Mouse (Mus musculus) fibroblast of lung, adult 2 months (primary cell): ENCODE data around the gene Fam53b.

Experiments used
- DNase-seq: peaks from one replicate; pipeline ENCODE4 v3.0.0-alpha.2; 2011; ENCODE audit warnings: low read depth

Gene Fam53b

DNA sequence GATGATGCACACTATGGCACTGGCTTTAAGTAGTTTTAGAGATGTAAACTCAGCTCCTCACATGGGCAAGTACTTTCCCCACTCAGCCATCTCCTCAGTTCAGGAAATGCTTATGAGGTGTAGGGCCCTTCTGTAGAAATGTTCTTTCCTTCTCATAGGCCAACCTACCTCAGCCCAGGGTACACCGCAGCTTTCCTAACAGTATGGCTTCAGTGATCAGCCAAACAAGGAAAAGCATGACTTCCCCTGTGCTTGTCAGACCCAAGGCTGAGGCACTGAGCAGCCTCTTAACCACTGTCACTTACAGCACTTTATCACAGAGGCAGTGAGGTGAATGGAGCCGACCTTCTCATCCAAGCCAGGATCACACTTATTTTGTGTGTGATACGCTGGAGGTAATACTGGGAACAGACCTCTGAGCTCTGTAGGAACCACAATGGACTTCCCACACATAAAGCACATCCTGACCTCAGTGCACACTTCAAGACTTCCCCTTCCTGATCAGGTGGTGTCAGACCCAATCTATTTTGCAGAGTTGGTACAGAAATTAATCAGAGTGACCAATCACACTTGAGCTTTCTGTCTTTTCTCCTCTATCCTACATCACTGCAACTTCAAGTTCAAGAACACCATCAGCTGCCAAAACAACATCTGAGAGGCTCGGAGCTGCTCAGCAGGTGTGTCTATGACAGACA, 26.0 kb downstream of the Fam53b start:
- DNase-seq = no peak

DNA sequence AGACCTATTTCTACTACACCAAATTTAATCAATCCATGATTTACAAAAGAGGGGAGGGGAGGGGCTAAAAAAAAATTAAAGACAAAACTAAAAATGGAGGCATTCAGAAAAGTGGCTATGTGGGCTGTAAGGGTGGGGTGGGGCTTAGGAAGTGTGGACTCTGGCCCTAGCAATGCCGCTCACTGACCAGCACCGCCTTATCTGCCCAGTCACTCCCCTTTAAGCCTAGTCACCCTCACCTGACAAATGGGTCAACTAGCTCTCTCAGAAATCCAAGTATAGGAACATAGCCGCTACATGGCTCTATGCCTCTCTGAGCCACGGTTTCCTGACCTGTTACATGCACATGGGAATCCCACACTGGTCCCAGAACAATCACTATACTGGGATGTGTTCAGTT, 26.7 kb downstream of the Fam53b start:
- no peak for DNase-seq

DNA sequence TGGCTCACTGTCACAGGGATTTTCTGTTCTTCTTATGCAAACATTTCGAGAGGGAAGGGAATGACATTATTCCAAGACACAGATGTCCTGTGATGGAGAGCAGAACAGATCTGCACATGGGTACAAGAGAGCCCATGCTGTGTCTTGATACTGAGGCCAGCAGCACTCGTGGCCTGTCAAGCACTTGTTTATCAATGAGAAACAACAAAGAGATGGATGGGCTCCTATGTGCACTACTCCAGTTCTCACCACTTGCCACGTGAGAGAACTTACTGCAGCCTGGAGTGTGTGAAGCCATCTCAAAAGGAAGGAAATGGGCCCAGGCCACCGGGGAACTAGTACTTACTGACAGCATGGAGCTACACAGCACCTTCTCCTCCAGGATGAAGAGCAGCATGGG, 27.2 kb downstream of the Fam53b start:
- no peak for DNase-seq

DNA sequence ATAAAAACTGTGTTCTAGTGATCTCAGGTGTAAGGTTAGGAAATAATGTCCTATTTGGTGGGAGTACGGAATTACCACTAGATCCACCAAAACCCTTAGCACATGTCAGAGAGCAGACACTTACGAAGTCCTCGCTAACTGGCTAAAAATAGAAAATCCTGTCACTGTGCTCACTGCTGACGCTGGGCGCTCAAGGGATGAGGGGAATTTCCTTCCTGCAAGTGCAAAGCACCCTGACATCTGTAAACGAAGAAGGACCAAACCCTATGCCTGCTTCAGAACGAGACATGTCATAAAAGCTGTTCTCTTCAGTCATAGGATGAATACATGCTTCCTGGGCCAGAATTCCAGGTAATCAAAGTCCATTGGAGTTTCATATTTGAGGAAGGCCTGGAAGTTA, 27.7 kb downstream of the Fam53b start:
- DNase-seq = no peak

DNA sequence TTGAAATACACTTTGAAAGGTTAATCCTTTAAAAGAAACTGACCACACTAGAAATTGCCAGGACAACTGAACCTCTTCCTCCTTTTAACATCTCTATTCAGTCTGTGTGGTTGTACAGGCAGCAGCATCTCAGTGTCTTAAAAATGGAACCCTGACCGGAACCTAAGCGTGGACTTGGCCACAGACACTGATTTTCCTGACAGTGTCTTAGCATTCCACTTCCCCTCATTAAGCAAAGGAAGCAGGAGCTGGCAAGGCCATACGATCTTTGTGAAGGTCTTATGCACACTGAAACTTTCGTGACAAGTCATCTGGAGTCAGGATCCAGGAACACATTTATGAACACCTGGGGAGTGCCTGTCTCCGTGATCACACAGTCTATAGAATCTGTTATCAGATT, 29.6 kb downstream of the Fam53b start:
- no peak for DNase-seq

DNA sequence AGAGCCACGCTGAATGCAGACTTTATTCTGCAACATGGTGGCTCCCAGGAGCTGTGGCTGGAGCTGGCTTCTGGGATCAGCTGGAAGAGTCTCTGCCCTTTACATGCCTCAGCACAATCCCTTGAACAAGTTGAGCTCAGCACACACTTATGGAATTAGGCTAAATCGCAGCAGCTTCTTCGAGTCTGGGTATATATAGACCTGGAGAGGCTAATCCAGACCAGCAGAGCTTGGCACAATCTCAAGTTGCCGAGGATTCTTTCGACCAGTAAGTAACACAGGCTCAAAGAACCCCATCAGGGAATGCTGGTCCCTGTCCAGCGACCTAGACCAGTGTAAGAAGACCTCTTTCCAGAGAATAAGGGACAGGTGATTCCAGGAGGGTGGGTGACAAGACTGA, 31.8 kb downstream of the Fam53b start:
- DNase-seq = no peak

DNA sequence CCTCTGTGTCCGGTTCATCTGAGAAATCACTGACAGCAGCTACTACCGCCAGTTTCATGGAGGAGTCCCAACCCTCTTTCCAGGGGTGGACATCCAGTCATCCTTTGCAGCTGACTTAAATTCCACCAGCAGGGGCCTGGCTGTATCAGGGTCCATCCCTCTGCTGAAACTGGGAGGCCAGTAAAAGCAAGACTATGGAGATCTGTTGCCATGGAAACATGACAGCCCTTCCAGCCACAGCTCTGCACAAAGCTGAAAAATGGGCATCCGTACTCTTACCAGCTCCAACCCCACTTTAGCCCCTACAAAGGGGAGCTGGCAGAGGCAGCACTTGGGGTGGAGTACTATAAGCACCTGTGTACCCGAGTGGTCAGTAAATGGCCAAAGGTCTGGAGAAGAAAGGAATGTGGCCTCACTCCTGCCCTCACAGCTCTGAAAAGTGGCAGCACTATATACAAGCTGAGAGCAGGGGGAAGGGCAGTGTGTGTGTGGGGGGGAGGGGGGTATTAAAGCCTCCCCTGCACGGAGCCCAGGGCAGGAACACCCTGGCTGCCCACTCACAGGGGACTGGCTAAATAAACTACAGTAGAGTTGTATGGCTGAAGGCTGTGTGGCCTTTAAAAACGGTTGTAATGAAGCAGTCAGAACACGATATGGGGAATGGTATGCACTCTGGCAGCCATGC, 32.4 kb downstream of the Fam53b start:
- no peak for DNase-seq

DNA sequence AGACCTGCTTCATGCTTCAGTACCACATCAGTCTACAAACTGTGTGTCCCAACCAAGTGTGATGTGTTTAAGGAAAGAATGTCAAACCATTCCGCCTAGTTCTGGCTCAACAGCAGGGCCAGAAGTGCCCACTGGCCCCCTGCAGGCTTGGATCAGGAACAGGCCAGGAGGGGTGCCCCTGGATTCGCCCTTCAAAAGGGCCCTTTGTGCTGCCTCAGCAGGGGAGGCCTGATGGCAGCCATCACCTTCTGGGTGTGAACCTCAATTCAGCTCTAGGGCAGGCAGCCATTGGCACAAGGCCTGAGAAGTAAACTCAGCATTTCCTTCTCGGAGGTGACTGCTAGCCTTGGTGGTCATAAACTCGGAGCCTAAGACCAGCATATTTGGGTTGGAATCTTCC, 33.1 kb downstream of the Fam53b start:
- DNase-seq = peak; percentile 91

DNA sequence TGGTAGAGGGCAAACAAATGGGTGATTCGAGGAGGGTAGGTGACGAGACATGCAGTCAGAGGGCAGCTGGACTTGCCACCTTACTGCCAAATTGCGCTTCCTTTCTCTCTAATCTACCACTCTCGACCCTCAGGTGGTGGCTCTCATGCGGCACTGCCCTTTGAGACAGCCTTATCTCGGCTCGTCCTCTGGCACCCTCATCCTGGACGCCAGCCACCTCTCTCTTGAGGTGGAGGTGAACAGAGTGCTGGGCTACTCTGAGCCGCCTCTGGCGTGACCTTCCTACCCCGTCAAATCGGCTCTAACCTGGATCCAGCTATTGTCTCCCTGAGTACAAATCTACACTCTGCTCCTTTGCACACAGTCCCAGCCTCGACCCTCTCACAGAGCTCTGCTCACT, 35.1 kb downstream of the Fam53b start:
- no peak for DNase-seq

DNA sequence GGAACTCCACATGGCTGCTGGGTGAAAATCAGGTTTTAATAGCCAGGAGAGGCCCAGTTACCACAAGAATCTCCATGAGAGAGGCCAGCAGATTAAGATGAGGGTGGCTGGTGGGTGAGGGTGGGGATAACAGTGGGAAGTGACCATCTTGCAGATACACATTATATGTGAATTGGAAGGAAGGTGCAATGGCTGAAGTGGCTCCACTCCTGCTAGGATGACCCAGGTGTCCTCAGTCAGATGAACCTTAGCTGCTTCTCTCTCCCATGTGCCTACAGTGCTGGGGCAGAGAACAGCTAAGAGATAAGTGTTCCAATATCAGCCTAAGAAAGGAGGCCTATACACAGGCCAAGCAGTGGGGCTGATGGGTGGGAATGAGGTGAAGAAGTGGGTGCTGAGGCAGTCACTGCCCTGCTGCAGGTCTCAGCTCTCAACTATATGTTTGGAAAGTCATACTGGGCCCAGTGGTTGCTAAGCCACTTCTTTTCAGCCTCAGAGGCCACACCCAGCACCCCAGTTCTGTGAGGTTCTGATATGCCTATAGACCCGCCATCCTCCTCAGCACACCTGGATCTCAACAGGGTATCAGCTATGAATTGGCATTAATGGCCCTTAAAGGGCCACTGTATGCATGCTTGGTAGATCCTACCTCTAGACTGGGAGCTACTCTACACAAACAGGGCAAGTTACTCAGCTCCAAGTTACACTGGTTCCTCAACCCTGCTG, 35.8 kb downstream of the Fam53b start:
- no peak for DNase-seq

DNA sequence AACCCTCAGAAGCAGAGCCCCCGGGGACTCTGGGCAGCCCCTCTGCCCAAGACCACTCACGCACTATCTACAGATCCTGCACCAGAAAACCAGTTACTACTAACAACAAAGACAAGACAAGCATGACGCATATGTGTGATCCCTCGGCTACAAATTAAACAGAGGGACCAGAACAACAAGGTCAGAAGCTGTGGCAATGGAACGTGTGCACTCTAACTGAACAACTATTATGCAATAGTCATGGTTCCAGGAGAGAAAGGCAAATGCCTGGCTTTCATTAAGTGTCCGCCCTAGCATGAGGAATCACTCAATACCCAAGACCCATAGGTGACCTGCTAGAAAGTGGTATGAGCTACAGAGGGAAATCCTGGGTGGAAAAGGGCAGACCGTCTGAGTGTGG, 36.6 kb downstream of the Fam53b start:
- no peak for DNase-seq

DNA sequence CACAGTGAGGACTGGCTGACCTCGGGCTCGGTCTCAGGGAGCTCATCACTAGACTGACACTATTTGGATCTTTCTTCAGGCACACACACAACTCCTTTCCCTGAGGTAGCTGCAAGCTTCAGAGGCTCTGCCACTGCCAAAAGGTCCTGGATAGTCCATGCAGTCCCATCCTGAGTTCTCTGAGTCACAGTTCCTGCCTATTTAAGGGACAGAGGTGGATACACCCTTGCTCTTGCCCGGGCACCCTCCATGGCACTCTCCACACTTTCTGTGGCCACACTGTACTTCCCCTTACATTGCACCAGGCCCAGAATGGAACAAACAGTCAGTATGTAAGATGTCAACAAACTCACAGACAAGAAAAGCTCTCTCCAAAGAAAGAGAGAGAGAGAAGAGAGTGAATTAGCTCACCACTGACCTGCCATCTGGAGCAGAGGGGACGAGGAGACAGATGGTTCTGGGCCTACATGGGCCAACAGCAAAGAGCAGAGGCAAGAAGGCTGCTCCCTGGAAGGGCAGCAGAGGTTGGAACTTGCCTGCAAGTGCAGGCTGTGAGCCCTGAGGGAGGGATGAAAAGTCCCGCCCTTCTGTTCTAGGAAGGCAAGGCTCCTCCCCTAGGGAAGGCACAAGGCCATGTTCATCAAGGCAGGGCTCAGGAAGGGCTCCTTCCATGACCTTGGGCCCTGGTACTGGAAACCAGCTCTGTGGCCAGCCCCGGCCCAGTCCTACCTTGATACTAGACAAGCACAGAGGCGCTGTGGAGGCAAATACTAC, 37.2 kb downstream of the Fam53b start:
- DNase-seq = no peak

DNA sequence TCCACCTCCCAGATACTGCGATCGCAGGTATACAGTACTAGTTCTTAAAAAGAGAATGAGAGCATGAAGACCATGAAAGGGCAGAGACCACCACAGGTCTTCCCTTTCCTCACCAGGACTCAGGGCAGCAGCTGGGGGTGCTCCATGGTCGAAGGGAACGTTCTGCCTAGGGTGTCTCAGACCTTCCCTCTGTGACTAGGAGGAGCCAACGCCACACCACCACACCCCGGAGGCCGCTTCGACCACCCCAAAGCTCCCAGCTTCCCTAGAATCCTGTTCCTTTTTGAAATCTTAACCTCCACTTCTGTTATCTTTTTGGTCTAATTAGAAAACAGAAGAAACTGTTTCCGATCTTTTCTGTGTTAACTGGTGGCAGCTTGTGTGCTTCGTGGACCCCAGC, 37.8 kb downstream of the Fam53b start:
- DNase-seq = no peak

DNA sequence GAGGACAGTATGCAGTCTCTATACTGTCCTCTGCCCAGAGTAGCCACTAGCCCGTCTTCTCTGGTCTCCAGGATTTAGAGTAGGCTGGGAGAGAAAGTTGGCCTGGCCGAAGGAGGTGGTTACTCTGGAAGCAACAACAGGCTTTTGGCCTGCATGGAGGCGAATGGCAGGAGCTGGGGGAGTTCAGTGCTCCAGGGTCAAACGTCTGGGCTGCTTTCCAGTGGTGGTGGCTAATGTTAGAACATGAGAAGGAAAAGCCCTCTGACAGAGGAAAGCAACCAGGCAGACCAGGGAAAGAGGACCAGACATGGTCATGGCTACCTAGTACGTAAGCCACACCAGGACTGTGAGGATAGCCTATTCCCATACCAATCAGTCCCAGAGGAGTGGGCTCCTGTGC, 38.4 kb downstream of the Fam53b start:
- no peak for DNase-seq

DNA sequence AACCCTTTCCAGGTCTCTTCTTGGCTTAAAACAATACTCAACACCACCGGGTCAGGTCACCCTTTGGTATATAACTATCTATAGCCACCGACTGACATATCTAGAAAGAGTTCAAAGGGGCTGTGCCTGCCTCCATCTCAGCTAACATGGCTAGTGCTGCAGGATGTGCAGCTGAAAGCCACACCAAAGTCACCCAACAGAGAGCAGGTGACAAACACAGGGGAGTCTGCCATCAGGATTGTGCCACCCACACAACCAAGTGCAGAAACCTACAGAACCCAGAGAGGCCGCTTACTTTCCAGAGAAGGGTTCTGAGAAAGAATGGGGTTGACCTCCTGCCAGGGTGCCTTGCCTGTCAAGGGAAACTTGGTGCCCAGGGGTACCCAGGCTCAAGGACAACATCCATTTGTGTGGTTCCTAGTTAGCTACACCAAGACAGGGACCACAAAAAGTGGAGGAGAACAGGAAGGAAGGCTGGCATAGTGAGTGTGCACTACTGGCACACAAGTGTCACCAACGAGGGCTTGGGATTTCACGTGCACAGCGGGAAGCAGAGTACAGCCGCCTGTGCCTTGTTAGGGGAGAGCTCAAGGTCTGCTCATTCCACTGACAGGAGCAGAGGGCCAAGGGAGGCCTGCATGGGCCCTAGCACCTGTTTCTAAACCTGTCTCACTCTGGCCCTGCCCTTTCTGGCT, 40.5 kb downstream of the Fam53b start:
- no peak for DNase-seq

DNA sequence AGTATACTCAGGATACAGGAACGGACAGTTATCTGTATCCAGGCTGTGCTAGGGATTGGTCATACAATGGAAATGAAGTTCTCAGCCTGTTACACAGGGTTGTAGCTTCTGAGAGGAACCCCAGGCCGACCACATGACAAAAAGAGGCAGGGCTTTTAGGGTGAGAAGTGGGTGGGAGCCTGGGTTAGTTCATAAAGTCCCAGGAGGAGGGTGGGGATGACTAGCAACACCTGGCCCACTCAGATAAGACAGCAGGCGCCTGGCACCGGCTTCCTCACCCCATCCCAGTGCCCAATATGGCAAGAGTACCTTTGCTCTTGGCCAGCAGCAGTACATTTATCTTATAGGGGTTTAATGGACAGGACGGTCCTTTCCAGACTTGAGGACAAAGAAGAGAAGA, 41.2 kb downstream of the Fam53b start:
- no peak for DNase-seq

DNA sequence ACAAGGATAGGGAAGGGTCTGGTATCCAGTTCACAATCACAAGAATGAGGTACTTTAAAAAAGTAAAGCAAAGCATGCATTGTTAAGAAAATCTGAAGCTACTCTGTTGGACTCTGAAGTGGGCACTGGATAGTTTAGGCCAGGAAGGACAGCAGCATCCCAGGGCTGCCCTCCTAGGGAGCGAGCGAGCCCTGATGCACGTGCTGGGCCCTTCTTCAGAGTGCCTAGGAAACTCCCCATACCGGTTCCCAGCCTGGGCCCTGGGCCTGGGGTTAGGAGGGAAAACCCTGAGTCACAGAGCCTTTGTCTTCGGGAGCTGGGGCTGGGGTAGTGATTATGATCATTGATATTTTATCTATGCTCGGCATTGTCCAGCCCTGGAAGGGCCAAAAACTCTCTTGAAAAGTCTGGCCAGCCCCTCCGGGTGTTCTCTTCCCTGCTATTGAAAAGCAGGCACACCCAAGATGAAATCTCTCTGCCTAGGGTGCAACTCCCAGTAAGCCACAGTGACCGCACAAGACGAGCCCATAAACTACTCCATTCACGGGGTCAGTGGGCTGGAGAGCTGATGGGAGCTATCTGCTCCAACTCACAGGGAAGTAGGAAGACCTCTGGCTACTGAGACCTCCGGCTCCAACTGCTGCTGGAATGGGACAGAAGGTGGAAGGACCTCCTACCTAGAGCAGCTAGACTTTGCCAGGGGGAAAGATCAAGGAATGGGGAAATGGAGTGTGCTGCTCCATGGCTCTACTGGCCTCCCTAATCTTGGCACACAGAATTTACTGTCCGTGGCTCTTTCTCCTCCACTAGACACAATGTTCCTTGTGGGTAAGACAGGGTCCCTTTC, 45.0 kb downstream of the Fam53b start:
- DNase-seq = no peak

DNA sequence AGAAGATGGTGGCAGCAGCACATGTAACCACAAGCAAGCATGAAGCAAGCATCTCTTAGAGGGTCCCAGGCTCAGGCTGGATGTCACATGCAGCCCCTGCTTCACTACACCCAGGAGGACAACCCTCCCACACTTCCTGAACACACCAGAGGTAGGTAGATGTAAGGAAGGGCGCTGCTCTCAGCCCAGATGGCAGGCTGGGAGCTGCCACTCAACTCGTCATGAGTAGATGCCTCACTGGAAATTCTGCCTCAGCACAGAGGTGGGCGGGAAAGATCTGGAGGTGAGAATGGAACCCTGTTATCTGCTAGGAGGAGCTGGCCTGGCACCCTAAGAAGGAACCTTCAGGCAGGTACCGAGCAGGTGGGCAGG, 45.7 kb downstream of the Fam53b start:
- DNase-seq = no peak

DNA sequence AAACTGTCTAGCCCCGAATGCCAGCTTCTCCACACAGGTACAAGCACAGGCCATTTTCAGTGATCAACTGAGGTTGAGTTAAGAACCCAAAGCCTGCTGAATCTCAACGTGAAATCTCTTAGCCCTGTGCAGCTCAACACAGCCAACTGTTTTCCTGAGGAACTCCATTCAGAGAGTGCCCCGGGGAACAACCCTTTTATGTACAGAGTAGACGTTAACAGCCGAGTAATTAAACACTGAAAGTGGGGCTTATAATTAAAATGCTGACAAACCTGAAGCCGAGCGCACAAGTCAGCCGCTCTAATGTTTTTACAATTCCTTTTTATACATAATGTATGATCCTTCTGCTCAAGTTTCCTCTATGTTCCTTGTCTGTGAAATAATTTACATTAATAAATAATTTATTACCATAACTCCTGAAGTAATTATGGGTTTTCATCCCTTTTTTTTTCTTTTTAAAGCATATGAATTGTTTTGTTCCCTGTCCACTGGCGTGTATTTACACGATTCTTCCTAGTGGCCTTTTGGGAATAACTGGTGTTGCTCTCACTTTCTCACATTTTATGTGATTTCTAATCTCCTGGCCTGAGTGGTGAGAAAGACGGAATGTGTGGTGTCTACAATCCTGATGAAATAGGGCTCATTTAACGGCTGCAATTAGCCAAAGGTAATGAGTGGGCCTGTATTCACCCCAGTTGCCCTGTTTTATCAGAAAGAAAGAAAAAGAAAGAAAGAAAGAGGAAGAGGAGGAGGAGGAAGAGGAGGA, 46.3 kb downstream of the Fam53b start:
- no peak for DNase-seq

DNA sequence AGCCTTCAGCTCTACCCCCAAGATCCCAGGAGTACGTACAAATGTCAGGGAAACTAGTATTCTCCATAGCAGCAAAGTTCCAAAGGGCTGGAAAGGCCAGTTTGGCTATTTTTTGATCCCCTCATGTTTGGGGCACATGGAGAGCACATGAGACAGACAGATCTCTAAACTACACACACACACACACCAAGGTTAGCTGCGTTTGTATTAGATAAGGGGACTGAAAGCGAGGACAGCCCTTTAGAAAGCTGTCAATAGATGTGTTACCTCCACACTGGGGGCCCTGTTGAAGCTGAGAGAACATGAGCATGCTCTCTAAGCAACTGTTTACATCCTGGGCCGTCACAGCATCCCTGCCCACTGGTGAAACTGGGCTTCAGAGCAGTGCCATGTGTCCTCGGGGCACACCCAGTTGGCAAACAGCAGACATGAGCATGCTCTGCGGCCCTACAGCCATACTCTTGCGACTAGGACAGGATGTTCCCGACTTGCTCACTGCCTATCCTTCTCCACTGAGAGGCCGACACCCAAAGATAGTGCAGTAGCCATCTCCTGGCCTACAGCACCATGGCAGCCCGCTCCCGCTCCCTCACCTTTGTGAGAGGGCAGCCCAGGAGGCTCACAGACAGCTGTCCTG, 47.3 kb downstream of the Fam53b start:
- no peak for DNase-seq
